Mouse (Mus musculus): ENCODE data around the gene Gigyf1.

DNA sequence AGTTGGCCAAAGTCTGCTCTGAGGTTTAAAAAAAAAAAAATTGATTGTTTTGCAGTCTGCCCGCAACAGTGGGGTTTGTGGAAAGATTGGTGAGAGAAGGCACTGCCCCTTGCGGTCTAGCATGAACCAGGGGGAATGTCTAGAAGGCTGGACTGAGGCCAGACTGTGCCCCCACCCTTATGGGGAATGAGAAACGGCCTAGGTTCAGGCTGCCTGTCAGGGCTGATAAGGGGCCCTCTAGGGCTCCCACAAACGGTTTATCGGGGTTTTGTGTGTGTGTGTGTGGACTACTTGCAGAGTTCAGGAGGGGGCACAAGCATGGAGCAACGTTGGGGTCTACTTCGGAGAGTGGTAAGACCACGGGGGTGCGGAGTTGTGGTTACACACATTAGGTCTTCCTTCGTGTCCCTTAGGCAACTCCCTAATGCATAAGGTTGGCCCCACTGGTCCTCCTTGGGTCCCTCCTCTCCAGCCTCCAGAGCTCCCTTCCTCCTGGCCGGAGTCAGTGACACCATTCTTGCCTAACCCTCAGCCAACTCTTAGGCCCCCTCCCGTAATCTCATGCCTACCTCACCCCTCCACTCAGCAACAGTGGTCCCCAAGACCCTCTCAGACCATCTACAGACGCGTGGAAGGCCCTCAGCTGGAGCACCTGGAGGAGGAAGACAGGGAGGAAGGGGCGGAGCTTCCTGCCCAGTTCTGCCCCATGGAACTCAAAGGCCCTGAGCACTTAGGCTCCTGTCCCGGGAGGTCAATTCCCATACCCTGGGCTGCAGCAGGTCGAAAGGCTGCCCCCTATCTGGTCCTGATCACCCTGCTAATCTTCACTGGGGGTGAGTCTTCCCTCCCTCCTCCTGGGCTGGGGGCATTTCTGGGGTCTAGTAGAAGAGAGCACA is 52.6 kb downstream of the Gigyf1 start:
- TF ChIP-seq MAFK (IDR thresholded peaks at IDR 0.05; ENCODE audit: insufficient replicate concordance, low read length) = no peak
- no peak for TF ChIP-seq ELF1 (IDR thresholded peaks at IDR 0.05; ENCODE audit: low read depth, low read length)
- TF ChIP-seq POLR2A (IDR thresholded peaks at IDR 0.05; ENCODE audit: low read depth, low read length) = no peak
- TF ChIP-seq CTCF (conservative IDR thresholded peaks at IDR 0.05 in 1 of 2, IDR thresholded peaks at IDR 0.05 in 1 of 2; ENCODE audit: low read depth in 2 of 2, low read length in 2 of 2) = no peak
- TF ChIP-seq SMC3 (IDR thresholded peaks at IDR 0.05; ENCODE audit: low read depth, low read length) = no peak
- TF ChIP-seq CHD2 (IDR thresholded peaks at IDR 0.05; ENCODE audit: low read length) = no peak
- no peak for TF ChIP-seq IRF4 (IDR thresholded peaks at IDR 0.05; ENCODE audit: low read depth, low read length)
- no peak for TF ChIP-seq NRF1 (IDR thresholded peaks at IDR 0.05; ENCODE audit: low read depth, low read length)
- no peak for TF ChIP-seq GABPA (IDR thresholded peaks at IDR 0.05; ENCODE audit: insufficient replicate concordance, low read depth, low read length)
- no peak for TF ChIP-seq USF2 (conservative IDR thresholded peaks at IDR 0.05; ENCODE audit: low read depth, low read length)
- TF ChIP-seq RCOR1 (conservative IDR thresholded peaks at IDR 0.05; ENCODE audit: low read depth, low read length) = no peak
